Mouse (Mus musculus) heart, postnatal 14 days (tissue): ENCODE data around the gene Abcb4. TPM values are rescaled to one million over a fixed set of nuclear protein-coding genes. Genes with fewer than 3 reads are reported as not detected.
"Not testable (repeated sequence)": the region's sequence is repeated elsewhere in the genome, so short reads cannot be mapped to it uniquely, and the experiment has no call there.

Experiments used
- DNase-seq, 2 experiments: peaks; one replicate each; pipeline ENCODE4 v3.0.0; 2021 to 2022
- intact Hi-C: fragments of 180-260 bp; cut with DNase I; formaldehyde crosslinking; loops from one replicate; pipeline ENCODE4 v1.15.1; 2025
- total RNA-seq, 2 experiments: library from RNA; stranded (reverse); gene quantifications; 2 replicates each; pipeline ENCODE4 v1.2.3; 2021

Gene Abcb4
- total RNA-seq, 2 experiments from 2014 or later = 5.7 to 7.1 TPM

GRCm38 (mm10) chr5:8902141-8902817 is 8.8 kb downstream of the Abcb4 start:
- intact Hi-C loops = no loop called here
- no peak for DNase-seq

- intact Hi-C loops = no loop called here
- no peak for DNase-seq
Observed at GRCm38 (mm10) chr5:8904539-8904938, 11.0 kb downstream of the Abcb4 start.

GRCm38 (mm10) chr5:8911567-8912198 is 18.2 kb downstream of the Abcb4 start:
- intact Hi-C loops = no loop called here

GRCm38 (mm10) chr5:8916400-8916799 is 22.9 kb downstream of the Abcb4 start:
- no peak for DNase-seq
- intact Hi-C loops = no loop called here

More at GRCm38 (mm10) chr5:8911567-8912198, 18.2 kb downstream of the Abcb4 start:
- no peak for DNase-seq

DNA sequence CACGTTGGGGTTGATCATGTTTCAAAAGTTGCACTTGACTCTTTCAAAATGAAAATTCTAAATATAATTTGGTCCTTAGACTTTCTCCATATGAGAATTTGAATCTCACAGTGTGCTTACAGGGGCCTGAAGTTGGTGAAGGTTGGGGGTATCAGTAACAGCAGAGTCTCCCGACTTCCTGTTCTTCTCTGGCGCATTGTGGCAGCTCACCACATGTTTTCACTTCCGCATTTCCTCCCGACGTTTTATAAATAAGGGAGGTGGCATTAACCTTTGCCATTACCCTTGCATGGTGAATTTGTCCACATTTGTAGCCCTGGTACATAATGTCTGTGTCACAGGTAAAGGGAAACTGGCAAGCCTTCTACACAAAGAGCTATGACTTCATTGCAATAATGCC is 23.6 kb downstream of the Abcb4 start:
- intact Hi-C loops = no loop called here
- DNase-seq = no peak

GRCm38 (mm10) chr5:8928440-8928839 is 34.9 kb downstream of the Abcb4 start:
- intact Hi-C loops = no loop called here
- no peak for DNase-seq

DNA sequence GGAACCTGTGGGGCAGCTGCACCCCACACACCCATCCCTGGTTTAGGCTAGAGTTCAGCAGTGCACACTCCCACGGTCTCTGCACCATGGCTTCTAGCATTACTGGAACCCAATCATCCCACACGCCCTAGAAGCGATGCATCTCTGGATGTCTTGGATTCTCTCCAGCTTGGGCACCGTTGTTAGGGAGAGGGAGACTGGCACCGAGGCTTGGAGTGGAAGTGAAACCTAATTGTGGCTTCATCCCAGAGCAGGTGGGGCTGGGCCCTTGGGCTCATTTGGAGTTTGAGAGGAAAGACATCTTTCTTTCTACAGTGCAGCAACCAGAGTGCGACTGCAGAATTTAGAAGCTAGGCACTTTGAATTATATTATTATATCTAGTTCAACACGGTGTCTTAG is 44.4 kb downstream of the Abcb4 start:
- DNase-seq = no peak
- intact Hi-C loops = no loop called here

- DNase-seq = not testable (repeated sequence)
- intact Hi-C loops = loop anchor here (5.0 to 10.0 kb wide), 3 partner anchors 104 to 484 kb away; no protein-coding TSS in a partner anchor
Observed at GRCm38 (mm10) chr5:8941266-8941665, 47.7 kb downstream of the Abcb4 start.

DNA sequence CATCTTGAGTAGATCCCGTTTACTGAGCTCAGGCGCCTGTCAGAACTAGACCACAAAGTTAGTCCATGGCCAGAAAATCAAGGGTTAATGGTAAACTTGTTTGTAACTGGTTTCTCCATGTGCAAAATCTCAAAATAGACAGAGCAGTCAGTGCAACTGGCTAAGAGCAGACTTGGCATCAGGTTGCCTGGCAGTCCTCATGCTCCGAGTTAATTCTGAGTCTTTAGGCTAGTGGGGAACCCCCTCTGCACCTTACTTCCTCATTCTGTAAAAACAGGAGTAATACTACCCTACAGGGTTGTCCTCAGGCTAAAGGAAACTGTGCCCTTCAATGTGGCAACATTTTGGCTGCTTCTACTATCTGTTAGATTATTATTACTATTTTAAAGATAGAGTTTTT is 50.3 kb downstream of the Abcb4 start:
- intact Hi-C loops = loop anchor here (5.0 to 10.0 kb wide), 3 partner anchors 101 to 481 kb away; no protein-coding TSS in a partner anchor
- DNase-seq = peak in 1 of 2 experiments; percentile 29

DNA sequence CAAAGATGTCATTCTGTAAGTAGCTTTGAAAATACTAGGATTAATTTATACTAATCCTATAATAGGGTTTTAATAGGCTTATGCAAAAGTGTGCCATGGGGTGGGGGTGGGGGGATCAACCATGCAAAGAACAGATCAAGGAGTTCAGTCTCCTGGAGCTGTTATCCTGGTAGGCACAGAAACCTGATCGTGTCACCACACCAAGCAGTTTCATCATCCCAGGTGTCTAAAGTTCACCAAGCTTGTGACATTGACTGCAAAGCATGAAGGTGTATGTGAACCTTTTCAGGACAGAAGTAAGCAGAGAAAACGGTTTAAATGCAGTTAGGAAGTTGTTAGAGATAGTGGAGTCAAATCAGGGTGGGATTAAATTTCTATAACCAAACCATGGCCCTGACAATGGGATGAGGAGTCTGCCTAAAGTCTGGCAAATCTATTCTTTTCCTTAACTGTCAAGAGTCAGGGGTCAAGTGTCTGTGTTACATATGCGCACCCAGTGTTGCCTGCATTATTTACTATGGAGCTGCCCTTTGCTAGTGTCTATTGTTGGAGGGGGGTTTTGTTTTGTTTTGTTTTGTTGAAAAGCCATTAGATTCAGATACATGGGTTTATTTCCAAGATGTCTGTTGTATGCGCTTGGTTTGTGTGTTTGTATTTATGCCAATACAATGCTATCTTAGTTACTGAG is 54.0 kb downstream of the Abcb4 start:
- intact Hi-C loops = loop anchor here (10.0 kb wide), 2 partner anchors 97 to 477 kb away; no protein-coding TSS in a partner anchor
- DNase-seq = no peak

GRCm38 (mm10) chr5:8953660-8954059 is 60.1 kb downstream of the Abcb4 start:
- intact Hi-C loops = no loop called here
- no peak for DNase-seq

- intact Hi-C loops = no loop called here
- DNase-seq = no peak
Observed at GRCm38 (mm10) chr5:8955544-8955943, 62.0 kb downstream of the Abcb4 start.

- DNase-seq = no peak
- intact Hi-C loops = no loop called here
Observed at GRCm38 (mm10) chr5:8960534-8960933, 67.0 kb downstream of the Abcb4 start.

DNA sequence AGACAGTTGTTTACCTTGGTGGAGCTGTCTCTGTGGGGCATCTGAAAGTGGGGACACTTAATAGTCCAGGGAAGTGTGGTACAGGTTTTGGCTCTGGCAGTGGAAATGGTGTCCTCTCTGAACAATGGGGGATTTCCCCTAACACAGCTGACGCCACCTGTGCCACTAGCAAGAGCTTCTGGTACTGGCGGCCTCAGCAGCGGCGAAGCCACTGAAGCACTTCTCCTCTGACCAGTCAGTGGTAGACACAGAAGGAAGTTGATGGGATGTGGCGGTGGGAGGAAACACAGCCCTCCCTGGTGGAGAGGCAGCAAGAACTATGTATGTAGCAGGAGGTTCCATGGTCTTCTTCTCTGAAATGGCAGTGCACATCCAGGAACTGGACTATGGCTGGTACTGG is 71.0 kb downstream of the Abcb4 start:
- no peak for DNase-seq
- intact Hi-C loops = no loop called here

GRCm38 (mm10) chr5:8970694-8971093 is 77.2 kb downstream of the Abcb4 start:
- intact Hi-C loops = no loop called here
- no peak for DNase-seq

GRCm38 (mm10) chr5:8972355-8972754 is 78.8 kb downstream of the Abcb4 start:
- no peak for DNase-seq
- intact Hi-C loops = no loop called here

DNA sequence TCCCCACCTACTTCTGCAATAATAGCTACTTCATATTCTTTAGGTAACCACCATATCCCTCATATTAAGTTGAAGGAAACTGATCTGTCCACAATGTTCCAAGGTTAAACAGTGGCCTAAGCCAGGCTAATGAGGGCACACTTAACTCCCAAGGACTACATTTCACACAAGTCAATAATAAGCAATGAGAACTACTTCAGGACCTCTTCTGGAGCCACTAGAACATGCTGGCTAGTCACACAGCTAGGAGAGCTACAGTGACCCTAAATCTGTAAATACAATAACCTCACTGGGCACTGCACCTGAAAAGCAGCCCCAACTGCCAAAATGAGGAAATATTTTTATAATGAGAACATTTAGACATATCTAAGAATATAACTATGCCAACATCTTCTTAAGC is 81.2 kb downstream of the Abcb4 start:
- intact Hi-C loops = no loop called here
- no peak for DNase-seq

DNA sequence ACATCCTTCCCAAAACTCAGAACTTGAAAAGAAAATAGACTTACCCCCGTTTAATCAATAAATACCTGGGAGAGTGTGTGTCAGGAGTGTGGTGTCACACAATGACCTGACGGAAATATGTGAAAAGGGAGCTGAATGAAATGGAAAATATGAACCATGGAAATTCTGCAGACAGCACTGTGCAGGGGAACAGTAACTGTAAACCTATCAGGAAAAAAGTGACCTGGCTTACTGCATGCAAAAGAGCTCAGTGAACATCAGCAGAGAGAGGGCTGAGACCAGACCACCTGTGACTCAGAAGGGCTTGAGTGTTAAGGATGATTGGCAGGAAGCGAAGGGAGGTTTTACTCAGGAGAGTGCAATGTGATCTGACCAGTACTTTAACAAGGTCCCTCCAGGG is 92.0 kb downstream of the Abcb4 start:
- intact Hi-C loops = no loop called here
- DNase-seq = no peak

GRCm38 (mm10) chr5:8987925-8988324 is 94.4 kb downstream of the Abcb4 start:
- intact Hi-C loops = no loop called here
- DNase-seq = no peak

DNA sequence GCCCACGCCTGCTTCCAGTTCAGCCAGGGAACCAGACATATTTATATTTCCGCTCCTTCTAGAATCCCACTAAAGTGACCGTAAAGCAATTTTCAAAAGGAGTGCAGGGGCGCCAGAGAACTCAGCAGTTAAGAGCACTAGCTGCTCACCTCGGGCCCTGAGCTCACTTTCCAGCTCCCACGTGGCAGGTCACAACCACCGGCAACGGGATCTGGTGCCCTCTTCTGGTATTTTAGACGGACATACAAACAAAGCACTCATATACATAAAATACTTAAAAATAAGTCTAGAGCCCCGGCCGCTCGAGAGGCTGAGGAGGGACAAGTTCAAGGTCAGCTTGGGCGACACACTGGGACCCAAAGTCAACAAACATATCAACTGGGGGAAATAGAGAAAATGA is 97.0 kb downstream of the Abcb4 start:
- intact Hi-C loops = loop anchor here (5.0 kb wide), 1 partner anchor 123 kb away; no protein-coding TSS in a partner anchor
- no peak for DNase-seq

- intact Hi-C loops = loop anchor here (5.0 kb wide), 1 partner anchor 124 kb away; no protein-coding TSS in a partner anchor
- no peak for DNase-seq
Observed at GRCm38 (mm10) chr5:8991626-8992025, 98.1 kb downstream of the Abcb4 start.
